Mouse (Mus musculus) embryonic facial prominence, embryonic 14.5 days (tissue): ENCODE results near the gene Gnl1. TPM values are rescaled to one million over a fixed set of nuclear protein-coding genes. Genes with fewer than 3 reads are reported as not detected.
A peak's percentile ranks its signal among the peaks of the same experiment; 100 is the strongest.
"Not testable (repeated sequence)": the region's sequence is repeated elsewhere in the genome, so short reads cannot be mapped to it uniquely, and the experiment has no call there.

Source experiments
- ATAC-seq: fragments of 200-750 bp; cut with Nextera tagmentation; 2 replicates; pipeline ENCODE4 v1.8.0; 2017; ENCODE audit warnings: low read depth, moderate number of reproducible peaks, moderate TSS enrichment
- DNase-seq: peaks from one replicate; pipeline ENCODE4 v3.0.0-alpha.2; 2015; ENCODE audit warnings: low spot score
- H3K27ac ChIP-seq: fragments of 300-500 bp; sonication (generic); replicated peaks from 2 replicates; pipeline ENCODE4 v1.5.1; 2014; ENCODE audit warnings: low read depth, mild to moderate bottlenecking, low read length, moderate library complexity
- H3K27me3 ChIP-seq: fragments of 300-500 bp; sonication (generic); replicated peaks from 2 replicates; pipeline ENCODE4 v1.6.1; 2014; ENCODE audit warnings: low read length; ENCODE audit not compliant: control insufficient read depth, insufficient read depth
- H3K36me3 ChIP-seq: fragments of 300-500 bp; sonication (generic); 2 replicates; pipeline ENCODE4 v1.6.1; 2014; ENCODE audit warnings: low read length, mixed read lengths; ENCODE audit not compliant: control insufficient read depth, insufficient read depth
- H3K4me1 ChIP-seq: fragments of 300-500 bp; sonication (generic); 2 replicates; pipeline ENCODE4 v1.6.1; 2014; ENCODE audit warnings: antibody characterized with exemption, low read length; ENCODE audit not compliant: control insufficient read depth, insufficient read depth
- H3K4me2 ChIP-seq: fragments of 300-500 bp; sonication (generic); 2 replicates; pipeline ENCODE4 v1.6.1; 2014; ENCODE audit warnings: low read depth, mild to moderate bottlenecking, low read length, moderate library complexity, mixed read lengths
- H3K4me3 ChIP-seq: fragments of 300-500 bp; sonication (generic); 2 replicates; pipeline ENCODE4 v1.5.1; 2014; ENCODE audit warnings: low read depth, mild to moderate bottlenecking, low read length
- H3K9ac ChIP-seq: fragments of 300-500 bp; sonication (generic); 2 replicates; pipeline ENCODE4 v1.6.1; 2014; ENCODE audit warnings: low read depth, mild to moderate bottlenecking, low read length, moderate library complexity, mixed read lengths
- H3K9me3 ChIP-seq: fragments of 300-500 bp; sonication (generic); 2 replicates; pipeline ENCODE4 v1.6.1; 2016; ENCODE audit warnings: low read length; ENCODE audit not compliant: control insufficient read depth
- whole genome bisulfite sequencing: fragments of 180-500 bp; shearing (Covaris S2); extraction: QIAGEN DNeasy Blood & Tissue Kit; methylation state at CpG from one replicate; pipeline ENCODE4 v1.1.7; 2014; 5-methylcytosine and 5-hydroxymethylcytosine counted together
- polyA plus RNA-seq: library from polyadenylated mRNA; unstranded; fragments of >200 nt; fragmentation: Nextera tagmentation; extraction: Ambion mirVana; gene quantifications from 2 replicates; pipeline ENCODE4 v1.2.1, GENCODE M21; 2014

The Gnl1 gene
- polyA plus RNA-seq, 1 experiment from 2014 or later = 39.9 TPM

DNA sequence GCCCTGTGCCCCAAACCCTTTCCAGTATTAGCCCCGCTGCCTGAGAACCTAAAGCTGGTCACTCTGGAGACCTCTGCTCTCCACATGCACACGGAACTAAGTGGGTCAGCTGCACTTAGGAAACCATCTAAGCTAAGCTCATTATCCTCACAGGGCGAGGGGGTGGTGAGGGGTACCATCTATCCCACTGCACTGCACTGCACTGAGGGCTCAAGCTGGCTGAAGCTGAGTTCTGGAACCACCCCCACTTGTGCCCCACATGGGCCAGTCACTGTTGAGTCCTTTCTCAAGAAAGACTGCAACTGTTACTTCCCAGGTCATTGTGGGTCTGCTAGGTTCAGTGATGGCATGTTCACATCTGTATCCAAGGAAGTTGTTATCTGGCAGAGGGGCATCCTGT is 27.1 kb upstream of the Gnl1 start:
- not testable (repeated sequence) for H3K9ac ChIP-seq, H3K4me1 ChIP-seq, DNase-seq, H3K9me3 ChIP-seq, H3K27ac ChIP-seq, ATAC-seq, H3K4me2 ChIP-seq, H3K4me3 ChIP-seq, H3K27me3 ChIP-seq
- 73% methylated on average over 2 of the region's 3 CpGs for WGBS
- H3K36me3 ChIP-seq = peaks cover 22% of the 10 kb centered on the region

DNA sequence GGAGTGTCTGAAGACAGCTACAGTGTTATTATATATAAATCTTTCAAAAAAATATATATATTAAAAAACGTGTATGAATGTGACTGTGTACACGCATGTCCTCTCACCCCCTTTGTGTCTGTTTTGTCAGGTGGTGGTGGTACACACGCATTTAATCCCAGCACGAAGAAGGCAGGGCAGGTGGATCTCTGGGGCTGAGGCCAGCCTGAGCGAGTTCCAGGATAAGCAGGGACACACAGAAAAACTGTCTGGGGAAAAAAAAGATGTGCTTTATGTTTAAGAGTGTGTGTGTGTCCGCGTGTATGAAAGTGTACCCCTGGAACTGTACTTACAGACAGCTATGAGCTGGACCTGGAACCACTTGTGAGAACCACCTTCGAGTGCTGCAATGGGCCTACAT is 25.0 kb upstream of the Gnl1 start:
- Histone ChIP-seq H3K4me1 (no peaks in the 10 kb centered on the region), H3K27me3 (no peaks in the 10 kb centered on the region), H3K4me2 (no peak overlapping the region), H3K36me3 (peaks cover 42% of the 10 kb centered on the region), H3K9ac (no peak overlapping the region), H3K27ac (no peak overlapping the region), H3K9me3 (no peaks in the 10 kb centered on the region), H3K4me3 (no peak overlapping the region)
- no peak for ATAC-seq
- WGBS = 77% methylated on average over 8 of the region's 8 CpGs
- DNase-seq = no peak

DNA sequence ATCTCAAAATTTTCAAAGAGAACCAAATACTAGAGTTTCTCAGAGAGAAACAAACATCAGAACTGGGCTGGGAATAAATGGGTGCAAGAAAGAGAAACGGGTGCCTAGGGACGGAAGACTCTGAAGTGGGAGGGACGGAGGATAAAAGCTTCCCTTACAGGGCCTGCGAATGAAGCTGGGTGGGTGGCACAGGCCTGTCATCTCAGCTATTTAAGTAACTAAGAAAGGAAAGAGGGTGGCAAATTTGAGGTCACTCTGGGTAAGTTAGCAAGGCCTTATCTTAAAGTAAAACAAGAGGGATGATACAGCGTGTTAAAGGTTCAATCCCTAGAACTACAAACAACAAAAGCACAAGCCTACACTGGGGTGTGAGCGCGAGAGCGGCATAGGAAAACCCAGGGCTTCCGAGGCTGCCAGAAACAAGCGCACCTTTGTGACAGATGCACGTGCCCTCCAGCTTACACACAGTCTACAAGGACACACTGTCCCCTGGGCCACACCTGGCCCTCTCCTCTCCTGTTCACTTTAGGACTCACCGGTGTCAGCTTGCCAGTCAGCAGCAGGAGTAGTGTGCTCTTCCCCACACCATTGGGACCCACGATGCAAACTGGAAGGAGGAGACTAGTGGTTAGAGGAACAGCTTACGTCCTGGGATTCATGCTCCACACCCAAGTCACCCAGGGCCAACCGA is 21.0 kb upstream of the Gnl1 start:
- 93% methylated on average over 15 of the region's 15 CpGs for WGBS
- H3K9ac ChIP-seq = no peak overlapping the region
- H3K27ac ChIP-seq = no peak overlapping the region
- H3K4me2 ChIP-seq = no peak overlapping the region
- no peak for ATAC-seq
- peaks cover 83% of the 10 kb centered on the region for H3K36me3 ChIP-seq
- no peak for DNase-seq
- no peaks in the 10 kb centered on the region for H3K9me3 ChIP-seq
- no peaks in the 10 kb centered on the region for H3K27me3 ChIP-seq
- no peaks in the 10 kb centered on the region for H3K4me1 ChIP-seq
- no peak overlapping the region for H3K4me3 ChIP-seq

DNA sequence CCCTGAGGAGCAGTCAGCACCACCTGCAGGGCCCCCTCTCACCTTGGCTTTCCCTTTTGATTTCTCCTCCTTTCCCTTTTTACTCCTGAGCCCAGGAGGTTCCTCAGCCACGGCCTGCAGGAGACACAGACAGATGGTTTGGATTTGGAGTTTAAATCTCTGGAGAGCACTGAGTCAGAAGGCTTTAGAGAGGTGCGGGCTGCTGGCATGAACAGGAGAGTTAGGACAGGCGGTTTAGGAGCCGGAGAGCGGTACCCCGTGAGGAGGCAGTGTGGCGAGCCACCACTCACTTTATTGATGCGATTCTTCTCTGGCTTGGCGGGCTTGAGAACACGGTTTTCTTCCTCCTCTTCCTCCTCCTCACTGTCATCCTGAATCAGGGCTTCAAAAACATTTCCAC is 16.4 kb upstream of the Gnl1 start:
- no peak overlapping the region for H3K9ac ChIP-seq
- no peak overlapping the region for H3K27ac ChIP-seq
- H3K36me3 ChIP-seq = peaks cover 68% of the 10 kb centered on the region
- H3K4me2 ChIP-seq = no peak overlapping the region
- ATAC-seq (no peak), DNase-seq (no peak)
- H3K27me3 ChIP-seq = no peaks in the 10 kb centered on the region
- H3K4me1 ChIP-seq = peaks cover 1% of the 10 kb centered on the region; the same call in 1 of the 2 replicates
- WGBS = 81% methylated on average over 10 of the region's 10 CpGs
- no peaks in the 10 kb centered on the region for H3K9me3 ChIP-seq
- no peak overlapping the region for H3K4me3 ChIP-seq

DNA sequence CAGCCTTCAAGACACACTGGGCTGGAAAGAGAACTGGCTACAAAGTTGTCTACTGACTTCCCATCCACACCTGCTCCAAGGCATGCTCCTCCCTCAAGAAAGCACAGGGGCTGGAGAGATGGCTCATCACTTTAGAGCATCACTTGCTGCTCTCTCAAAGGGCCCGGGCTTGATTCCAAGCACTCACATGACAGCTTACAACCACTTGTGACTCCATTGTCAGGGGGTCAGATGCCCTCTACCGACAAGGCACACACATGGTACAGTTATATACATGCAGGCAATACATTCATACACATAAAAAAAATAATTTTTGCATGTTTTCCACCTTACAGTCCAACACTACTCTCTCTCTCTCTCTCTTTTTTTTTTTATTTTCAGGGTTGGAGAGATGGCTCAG is 12.0 kb upstream of the Gnl1 start:
- 92% methylated on average over 2 of the region's 2 CpGs for WGBS
- Histone ChIP-seq H3K4me1 (peaks cover 16% of the 10 kb centered on the region), H3K9me3 (no peaks in the 10 kb centered on the region), H3K27me3 (no peaks in the 10 kb centered on the region), H3K27ac (no peak overlapping the region), H3K4me2 (no peak overlapping the region), H3K4me3 (no peak overlapping the region), H3K36me3 (peaks cover 32% of the 10 kb centered on the region), H3K9ac (no peak overlapping the region)
- DNase-seq (no peak), ATAC-seq (no peak)

DNA sequence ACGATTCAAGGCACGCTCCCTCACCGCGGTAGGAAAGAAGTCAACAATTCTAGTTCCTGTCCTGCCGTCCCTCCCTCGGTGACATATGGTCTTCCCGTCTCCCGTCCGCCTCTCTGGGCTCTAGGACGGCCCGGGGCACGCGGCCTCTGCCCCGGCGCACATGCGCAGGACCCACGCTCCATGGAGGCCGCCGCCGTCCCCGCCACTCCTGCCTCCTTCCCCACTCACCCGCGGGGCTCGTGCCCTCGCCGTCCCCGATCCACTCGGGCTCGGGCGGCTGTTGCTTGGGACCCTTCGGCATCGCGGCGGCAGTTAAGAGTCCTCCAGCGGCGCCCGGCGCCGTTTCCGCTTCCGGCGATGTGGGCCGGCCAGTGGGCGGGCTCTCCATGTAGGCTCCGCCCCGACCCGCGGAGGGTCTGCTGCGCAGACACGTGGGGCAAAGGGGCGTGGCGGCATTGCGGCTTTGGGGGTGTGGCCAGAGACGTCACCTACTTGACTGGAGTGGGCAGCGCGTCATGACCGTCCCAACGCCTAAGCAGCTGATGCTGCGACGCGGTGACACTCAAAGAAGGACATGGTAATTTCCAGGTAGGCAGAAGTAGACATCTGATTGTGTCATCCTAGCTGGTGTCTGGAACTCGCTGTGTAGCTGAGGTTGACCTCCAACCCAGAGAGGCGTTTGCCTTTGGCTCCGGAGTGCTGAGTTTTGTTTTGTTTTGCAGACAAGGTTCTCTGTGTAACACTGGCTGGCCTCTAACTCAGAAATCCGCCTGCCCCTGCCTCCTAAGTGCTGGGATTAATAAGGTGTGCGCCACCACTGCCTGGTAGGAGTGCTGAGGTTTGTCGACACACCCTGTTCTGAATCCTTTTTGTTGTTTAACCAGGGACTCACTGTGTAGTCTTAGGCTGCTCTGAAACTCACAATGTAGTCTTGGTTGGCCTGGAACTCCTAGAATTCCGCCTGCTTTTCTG is 9.9 kb upstream of the Gnl1 start, which contains the start of gene Abcf1:
Abcf1 (minus strand) TSS at position 344 of the 972 bp plus-strand sequence.
- peak; percentile 98 for DNase-seq
- Histone ChIP-seq H3K4me2 (peak within 1 kb of the TSS; percentile 71), H3K9ac (peak within 1 kb of the TSS; percentile 85), H3K4me1 (peaks cover 16% of the 10 kb centered on the region), H3K36me3 (peaks cover 30% of the 10 kb centered on the region), H3K27me3 (no peaks in the 10 kb centered on the region), H3K27ac (peak within 1 kb of the TSS; percentile 83), H3K4me3 (peak within 1 kb of the TSS; percentile 93), H3K9me3 (no peaks in the 10 kb centered on the region)
- WGBS = under 1% methylated on average over 45 of the region's 68 CpGs
- peak; percentile 94 for ATAC-seq

DNA sequence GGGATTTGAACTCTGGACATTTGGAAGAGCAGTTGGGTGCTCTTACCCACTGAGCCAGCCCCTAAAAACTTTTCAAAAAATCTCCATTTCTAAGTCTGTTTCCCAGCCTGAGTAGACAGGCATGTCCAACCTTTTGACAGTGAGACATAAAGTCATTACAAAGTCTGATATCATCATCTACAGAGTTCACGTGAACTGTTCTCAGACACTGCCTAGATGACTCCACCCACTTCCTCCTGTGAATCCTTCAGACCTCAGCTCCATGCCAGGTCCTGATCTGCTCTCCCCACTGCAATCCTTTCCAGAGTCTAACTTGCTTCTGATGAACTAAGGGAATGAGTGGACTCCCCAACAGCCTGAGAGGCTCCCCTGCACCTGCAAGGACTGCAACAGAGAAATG is 7.5 kb upstream of the Gnl1 start:
- no peak overlapping the region for H3K9ac ChIP-seq
- 60% methylated on average over 1 of the region's 1 CpGs for WGBS
- ATAC-seq (no peak), DNase-seq (no peak)
- peaks cover 53% of the 10 kb centered on the region for H3K36me3 ChIP-seq
- H3K4me3 ChIP-seq = no peak overlapping the region
- no peak overlapping the region for H3K27ac ChIP-seq
- peaks cover 16% of the 10 kb centered on the region for H3K4me1 ChIP-seq
- H3K27me3 ChIP-seq = no peaks in the 10 kb centered on the region
- no peaks in the 10 kb centered on the region for H3K9me3 ChIP-seq
- H3K4me2 ChIP-seq = no peak overlapping the region

DNA sequence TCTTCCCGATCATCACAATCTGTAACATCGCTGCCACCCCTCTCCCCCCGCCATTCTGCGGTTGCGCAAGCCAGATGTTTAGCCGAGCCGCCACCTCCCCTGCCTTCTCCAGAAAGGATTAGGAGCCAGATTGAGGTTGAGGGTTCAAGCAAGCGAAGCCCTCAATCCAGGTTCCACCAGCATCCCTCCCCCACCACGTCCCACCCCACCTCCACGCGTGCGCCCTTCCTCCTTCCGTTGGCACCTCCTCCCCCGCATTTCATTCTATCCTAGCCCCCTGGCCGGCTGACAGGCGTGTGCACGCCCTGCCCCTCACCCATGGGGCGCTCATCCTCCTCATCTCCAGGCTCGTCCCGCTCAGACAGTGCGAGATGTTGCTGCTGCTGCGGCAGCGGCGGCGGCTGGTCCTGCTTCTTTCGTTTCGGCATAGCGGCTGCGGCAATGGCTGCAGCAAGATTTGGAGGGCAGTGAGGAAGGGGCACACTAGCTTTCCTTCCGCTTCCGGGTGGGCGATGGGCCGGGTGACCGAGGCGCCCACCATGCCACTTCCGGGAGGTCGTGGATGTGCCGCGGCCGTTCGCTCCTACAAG is 745 bp upstream of the Gnl1 start:
- Histone ChIP-seq H3K4me1 (0 out of 2 replicates have a peak, but pooled peaks cover 3% of the 10 kb centered on the region), H3K9me3 (no peaks in the 10 kb centered on the region), H3K36me3 (peaks cover 57% of the 10 kb centered on the region), H3K27ac (peak overlapping the region; percentile 98), H3K9ac (peak overlapping the region; percentile 81), H3K27me3 (no peaks in the 10 kb centered on the region), H3K4me3 (peak overlapping the region; percentile 90), H3K4me2 (peak overlapping the region; percentile 68)
- 1% methylated on average over 32 of the region's 41 CpGs for WGBS
- DNase-seq = peak; percentile 92
- ATAC-seq = peak; percentile 84
